Mouse (Mus musculus) forebrain, postnatal 0 days (tissue): ENCODE measurements at regions not wholly inside any gene's neighbourhood (a gene's known extent, or its start where the extent isn't known, plus 50 kb on each side); places are given as distances from the start of the nearest gene placed in this dataset.

ENCODE experiments used
- ATAC-seq: fragments of 200-750 bp; cut with Nextera tagmentation; 2 replicates; pipeline ENCODE4 v1.8.0; 2017; ENCODE audit warnings: mild to moderate bottlenecking, moderate library complexity
- DNase-seq: peaks from one replicate; pipeline ENCODE4 v3.0.0-alpha.2; 2015
- H3K27ac ChIP-seq: fragments of 300-500 bp; sonication (generic); 2 replicates; pipeline ENCODE4 v1.5.1; 2014; ENCODE audit warnings: low read depth, mild to moderate bottlenecking, antibody characterized with exemption, low read length, moderate library complexity, mixed read lengths
- H3K27me3 ChIP-seq: fragments of 300-500 bp; sonication (generic); 2 replicates; pipeline ENCODE4 v1.6.1; 2014; ENCODE audit warnings: mild to moderate bottlenecking, low read length, mixed read lengths; ENCODE audit not compliant: insufficient read depth
- H3K36me3 ChIP-seq: fragments of 300-500 bp; sonication (generic); 2 replicates; pipeline ENCODE4 v1.6.1; 2014; ENCODE audit warnings: mild to moderate bottlenecking, moderate library complexity; ENCODE audit not compliant: insufficient read depth
- H3K4me1 ChIP-seq: fragments of 300-500 bp; sonication (generic); 2 replicates; pipeline ENCODE4 v1.6.1; 2014; ENCODE audit warnings: antibody characterized with exemption; ENCODE audit not compliant: insufficient read depth
- H3K4me2 ChIP-seq: fragments of 300-500 bp; sonication (generic); 2 replicates; pipeline ENCODE4 v1.6.1; 2014; ENCODE audit warnings: low read depth, mild to moderate bottlenecking, moderate library complexity
- H3K4me3 ChIP-seq: fragments of 300-500 bp; sonication (generic); 2 replicates; pipeline ENCODE4 v1.5.1; 2014; ENCODE audit warnings: low read depth, low read length, mixed read lengths
- H3K9ac ChIP-seq: fragments of 300-500 bp; sonication (generic); 2 replicates; pipeline ENCODE4 v1.6.1; 2014; ENCODE audit warnings: mild to moderate bottlenecking
- H3K9me3 ChIP-seq: fragments of 300-500 bp; sonication (generic); 2 replicates; pipeline ENCODE4 v1.6.1; 2016; ENCODE audit warnings: low read length
- CTCF ChIP-seq: sonication (generic); IDR thresholded peaks from 2 replicates; pipeline ENCODE4 v1.5.1; 2016; ENCODE audit warnings: antibody characterized with exemption, control low read depth, low read depth
- WGBS: fragments of 180-500 bp; shearing (Covaris S2); extraction: QIAGEN DNeasy Blood & Tissue Kit; methylation state at CpG from one replicate; pipeline ENCODE4 v1.1.7; 2014; 5-methylcytosine and 5-hydroxymethylcytosine counted together

- DNase-seq (no peak), ATAC-seq (no peak)
- Histone ChIP-seq H3K9me3 (no peaks in the 10 kb centered on the region), H3K27ac (no peak overlapping the region), H3K9ac (no peak overlapping the region), H3K4me3 (no peak overlapping the region), H3K4me2 (no peak overlapping the region), H3K36me3 (no peaks in the 10 kb centered on the region), H3K27me3 (no peaks in the 10 kb centered on the region), H3K4me1 (0 out of 2 replicates have a peak, but pooled peaks cover 4% of the 10 kb centered on the region)
- no peak for TF ChIP-seq CTCF
- 87% methylated on average over 9 of the region's 9 CpGs for WGBS
Measured at GRCm38 (mm10) chr2:50813568-50814461, 335.1 kb downstream of the Rnd3 start.

GRCm38 (mm10) chr2:50812296-50812695, 336.6 kb downstream of the Rnd3 start:
- Histone ChIP-seq H3K4me3 (no peak overlapping the region), H3K36me3 (no peaks in the 10 kb centered on the region), H3K4me2 (no peak overlapping the region), H3K9me3 (no peaks in the 10 kb centered on the region), H3K27ac (no peak overlapping the region), H3K9ac (no peak overlapping the region), H3K27me3 (no peaks in the 10 kb centered on the region), H3K4me1 (0 out of 2 replicates have a peak, but pooled peaks cover 4% of the 10 kb centered on the region)
- no peak for TF ChIP-seq CTCF
- DNase-seq (no peak), ATAC-seq (no peak)
- WGBS: 35% methylated on average over 4 of the region's 4 CpGs

GRCm38 (mm10) chr2:50810336-50811066, 338.4 kb downstream of the Rnd3 start:
- H3K36me3 ChIP-seq: no peaks in the 10 kb centered on the region
- H3K9me3 ChIP-seq: no peaks in the 10 kb centered on the region
- 0 out of 2 replicates have a peak overlapping the region, but pooled peaks have one; percentile 13 for H3K4me2 ChIP-seq
- 0 out of 2 replicates have a peak, but pooled peaks cover 4% of the 10 kb centered on the region for H3K4me1 ChIP-seq
- no peak overlapping the region for H3K4me3 ChIP-seq
- WGBS: 7% methylated on average over 5 of the region's 5 CpGs
- no peak for TF ChIP-seq CTCF
- H3K27ac ChIP-seq: no peak overlapping the region
- peak; percentile 43 for ATAC-seq
- no peak overlapping the region for H3K9ac ChIP-seq
- H3K27me3 ChIP-seq: no peaks in the 10 kb centered on the region
- DNase-seq: peak; percentile 39

GRCm38 (mm10) chr2:50809823-50810222, 339.1 kb downstream of the Rnd3 start:
- 16% methylated on average over 3 of the region's 3 CpGs for WGBS
- no peaks in the 10 kb centered on the region for H3K27me3 ChIP-seq
- H3K36me3 ChIP-seq: no peaks in the 10 kb centered on the region
- H3K4me3 ChIP-seq: no peak overlapping the region
- ATAC-seq (no peak), DNase-seq (no peak)
- TF ChIP-seq CTCF: no peak
- H3K9ac ChIP-seq: no peak overlapping the region
- H3K4me1 ChIP-seq: 0 out of 2 replicates have a peak, but pooled peaks cover 4% of the 10 kb centered on the region
- no peak overlapping the region for H3K27ac ChIP-seq
- H3K4me2 ChIP-seq: no peak overlapping the region
- no peaks in the 10 kb centered on the region for H3K9me3 ChIP-seq

DNA sequence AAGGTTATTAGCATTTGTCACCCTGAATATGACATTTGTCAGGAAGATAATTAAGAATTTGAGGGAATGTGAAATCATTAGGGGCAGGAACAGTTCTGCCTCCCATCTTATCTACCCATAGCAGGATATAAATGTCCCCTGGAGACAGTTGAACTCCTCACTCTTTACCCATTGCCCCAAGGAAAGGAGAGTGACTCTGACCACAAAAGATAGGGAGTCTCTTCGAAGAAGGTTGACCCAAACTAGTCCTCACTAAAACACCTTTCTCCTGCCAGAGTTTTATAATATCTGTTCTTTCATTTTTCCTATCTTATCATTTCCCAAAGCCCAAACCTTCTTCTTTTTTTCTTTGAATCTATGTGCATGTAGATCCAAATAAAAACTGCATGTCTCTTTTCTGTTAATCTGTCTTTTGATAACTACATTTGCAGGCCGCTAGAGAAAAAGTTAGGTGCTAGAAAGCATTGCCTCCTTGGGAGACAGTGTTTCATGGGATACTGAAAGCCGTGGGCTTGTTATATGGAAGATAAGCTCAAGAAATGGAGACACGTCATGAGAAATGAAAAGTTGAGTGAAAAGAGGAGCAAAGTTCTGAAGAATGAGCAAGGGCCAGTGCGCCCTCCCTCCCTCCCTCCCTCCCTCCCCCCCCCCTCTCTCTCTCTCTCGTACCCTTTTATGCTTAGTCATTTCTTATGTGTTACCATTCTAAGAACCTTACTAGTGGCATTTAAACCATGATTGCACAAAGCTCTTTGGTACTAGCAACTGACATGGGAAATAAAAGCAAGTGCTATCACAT, 341.6 kb downstream of the Rnd3 start:
- H3K27ac ChIP-seq: no peak overlapping the region
- no peak for ATAC-seq
- 0 out of 2 replicates have a peak, but pooled peaks cover 4% of the 10 kb centered on the region for H3K4me1 ChIP-seq
- H3K27me3 ChIP-seq: no peaks in the 10 kb centered on the region
- DNase-seq: no peak
- H3K9ac ChIP-seq: no peak overlapping the region
- H3K36me3 ChIP-seq: no peaks in the 10 kb centered on the region
- no peak for TF ChIP-seq CTCF
- H3K4me3 ChIP-seq: no peak overlapping the region
- WGBS: 84% methylated on average over 6 of the region's 6 CpGs
- H3K4me2 ChIP-seq: no peak overlapping the region
- no peaks in the 10 kb centered on the region for H3K9me3 ChIP-seq

- Histone ChIP-seq H3K27ac (no peak overlapping the region), H3K36me3 (no peaks in the 10 kb centered on the region), H3K4me2 (no peak overlapping the region), H3K9me3 (no peaks in the 10 kb centered on the region), H3K4me3 (no peak overlapping the region), H3K9ac (no peak overlapping the region), H3K27me3 (no peaks in the 10 kb centered on the region), H3K4me1 (0 out of 2 replicates have a peak, but pooled peaks cover under 1% of the 10 kb centered on the region)
- 90% methylated on average over 3 of the region's 3 CpGs for WGBS
- no peak for ATAC-seq
- no peak for TF ChIP-seq CTCF
- DNase-seq: no peak
Measured at GRCm38 (mm10) chr2:50805645-50806044, 343.3 kb downstream of the Rnd3 start.
